Mouse (Mus musculus): Measurements from ENCODE around the gene Map2k3. TPM values are rescaled to one million over a fixed set of nuclear protein-coding genes. Genes with fewer than 3 reads are reported as not detected.

Map2k3 gene
- total RNA-seq, 2 experiments from 2014 or later, result 71.7 to 116 TPM

- no peak for DNase-seq (ENCODE audit: low spot score in 2 of 2)
Measured at GRCm38 (mm10) chr11:60954255-60955104, 22.6 kb downstream of the Map2k3 start.

GRCm38 (mm10) chr11:60955621-60956383 lies 24.0 kb downstream of the Map2k3 start:
- no peak for DNase-seq (ENCODE audit: low spot score in 2 of 2)

- DNase-seq (ENCODE audit: low spot score in 2 of 2), result no peak
Measured at GRCm38 (mm10) chr11:60958948-60959347, 27.1 kb downstream of the Map2k3 start.

GRCm38 (mm10) chr11:60961176-60961575 lies 29.3 kb downstream of the Map2k3 start:
- no peak for DNase-seq (ENCODE audit: low spot score in 2 of 2)

GRCm38 (mm10) chr11:60962709-60963108 lies 30.9 kb downstream of the Map2k3 start:
- no peak for DNase-seq (ENCODE audit: low spot score in 2 of 2)

- DNase-seq (ENCODE audit: low spot score in 2 of 2), result no peak
Measured at GRCm38 (mm10) chr11:60966974-60967373, 35.1 kb downstream of the Map2k3 start.

GRCm38 (mm10) chr11:60975097-60975496 lies 43.3 kb downstream of the Map2k3 start:
- no peak for DNase-seq (ENCODE audit: low spot score in 2 of 2)

- no peak for DNase-seq (ENCODE audit: low spot score in 2 of 2)
Measured at GRCm38 (mm10) chr11:60976234-60976633, 44.4 kb downstream of the Map2k3 start.

- DNase-seq (ENCODE audit: low spot score in 2 of 2), result no peak
Measured at GRCm38 (mm10) chr11:60976742-60977141, 44.9 kb downstream of the Map2k3 start.

GRCm38 (mm10) chr11:60977153-60977552 lies 45.3 kb downstream of the Map2k3 start:
- DNase-seq (ENCODE audit: low spot score in 2 of 2), result peak in 1 of 2 experiments; percentile 35

- no peak for DNase-seq (ENCODE audit: low spot score in 2 of 2)
Measured at GRCm38 (mm10) chr11:60978658-60979057, 46.8 kb downstream of the Map2k3 start.

GRCm38 (mm10) chr11:60979788-60980187 lies 48.0 kb downstream of the Map2k3 start:
- DNase-seq (ENCODE audit: low spot score in 2 of 2), result no peak

GRCm38 (mm10) chr11:60981693-60982486 lies 50.1 kb downstream of the Map2k3 start:
- no peak for DNase-seq (ENCODE audit: low spot score in 2 of 2)

- no peak for DNase-seq (ENCODE audit: low spot score in 2 of 2)
Measured at GRCm38 (mm10) chr11:60984912-60985558, 53.2 kb downstream of the Map2k3 start.

GRCm38 (mm10) chr11:60990428-60990827 lies 58.6 kb downstream of the Map2k3 start:
- DNase-seq (ENCODE audit: low spot score in 2 of 2), result no peak

Other genes with a start within 250 kb of the Map2k3 start
- gene Llgl1, start 232.3 kb upstream of the Map2k3 start, total RNA-seq (2021), result 10 to 100 TPM; 19.2 to 22.6 TPM
- 100 to 1,000 TPM; 145 to 174 TPM for gene Flii, start 204.8 kb upstream of the Map2k3 start, total RNA-seq (2021)
- 10 to 100 TPM; 27.0 to 32.3 TPM for gene Mief2, start 203.6 kb upstream of the Map2k3 start, total RNA-seq (2021)
- 1 to 10 TPM; 5.9 to 7.7 TPM for gene Top3a, start 154.7 kb upstream of the Map2k3 start, total RNA-seq (2021)
- gene Smcr8, start 154.5 kb upstream of the Map2k3 start, total RNA-seq (2021), result 10 to 100 TPM; 26.9 to 28.4 TPM
- 10 to 100 TPM; 21.4 to 81.1 TPM for gene Shmt1, start 120.3 kb upstream of the Map2k3 start, total RNA-seq (2021)
- 10 to 100 TPM; 44.3 to 54.0 TPM for gene Dhrs7b, start 101.4 kb upstream of the Map2k3 start, total RNA-seq (2021)
- 10 to 100 TPM; 47.8 to 55.9 TPM for gene Tmem11, start 52.8 kb upstream of the Map2k3 start, total RNA-seq (2021)
- 10 to 100 TPM; 21.6 to 22.9 TPM for gene Natd1, start 17.3 kb upstream of the Map2k3 start, total RNA-seq (2021)
- 1 to 10 TPM; 2.1 to 2.8 TPM for gene Kcnj12, start 90.5 kb downstream of the Map2k3 start, total RNA-seq (2021)
- under 1 TPM; 0.50 to 0.70 TPM for gene Tnfrsf13b, start 194.7 kb downstream of the Map2k3 start, total RNA-seq (2021)
- 10 to 100 TPM; 42.3 to 57.6 TPM for gene Usp22, start 243.0 kb downstream of the Map2k3 start, total RNA-seq (2021)

Measured in adrenal gland, adult 18-20 months (tissue).